Mouse (Mus musculus): Measurements from ENCODE around the gene Zmynd11. TPM values are rescaled to one million over a fixed set of nuclear protein-coding genes. Genes with fewer than 3 reads are reported as not detected.
A peak's percentile ranks its signal among the peaks of the same experiment; 100 is the strongest.
"Not testable (repeated sequence)": the region's sequence is repeated elsewhere in the genome, so short reads cannot be mapped to it uniquely, and the experiment has no call there.

The Zmynd11 gene
- polyA plus RNA-seq (2012; rRNA removed), result 304 and 338 TPM in 2 replicates

GRCm38 (mm10) chr13:9764646-9765536 lies at the start of gene Zmynd11:
Gene Zmynd11 (minus strand): TSS chr13:9765330.
- DNase-seq (ENCODE audit: extremely low spot score in 1 of 2, low spot score in 1 of 2), result peak in 1 of 2 experiments; percentile 37

- peak in 1 of 2 experiments; percentile 5 for DNase-seq (ENCODE audit: extremely low spot score in 1 of 2, low spot score in 1 of 2)
Observed at GRCm38 (mm10) chr13:9795889-9796631, 30.9 kb upstream of the Zmynd11 start.

GRCm38 (mm10) chr13:9786050-9786449 lies 20.9 kb upstream of the Zmynd11 start:
- no peak for DNase-seq (ENCODE audit: extremely low spot score in 1 of 2, low spot score in 1 of 2)

DNA sequence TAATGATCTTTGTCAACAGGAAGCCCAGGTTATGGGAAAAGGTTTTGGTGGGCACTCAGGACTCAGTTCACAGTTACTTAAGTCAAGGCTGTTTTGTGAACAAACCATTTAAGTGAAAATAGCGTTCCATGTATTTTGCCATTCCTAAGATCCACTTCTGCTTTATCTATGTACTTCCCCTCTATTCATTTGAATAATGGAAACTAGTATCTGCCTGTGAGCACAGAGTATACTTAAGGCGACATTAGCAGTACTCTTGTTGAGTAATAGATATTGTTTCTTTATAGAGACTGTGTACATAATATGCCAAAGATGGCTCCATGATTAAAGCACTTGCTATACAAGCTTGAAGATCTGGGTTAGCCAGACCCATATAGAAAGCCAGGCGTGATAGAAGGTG lies 18.6 kb upstream of the Zmynd11 start:
- no peak for DNase-seq (ENCODE audit: extremely low spot score in 1 of 2, low spot score in 1 of 2)

DNA sequence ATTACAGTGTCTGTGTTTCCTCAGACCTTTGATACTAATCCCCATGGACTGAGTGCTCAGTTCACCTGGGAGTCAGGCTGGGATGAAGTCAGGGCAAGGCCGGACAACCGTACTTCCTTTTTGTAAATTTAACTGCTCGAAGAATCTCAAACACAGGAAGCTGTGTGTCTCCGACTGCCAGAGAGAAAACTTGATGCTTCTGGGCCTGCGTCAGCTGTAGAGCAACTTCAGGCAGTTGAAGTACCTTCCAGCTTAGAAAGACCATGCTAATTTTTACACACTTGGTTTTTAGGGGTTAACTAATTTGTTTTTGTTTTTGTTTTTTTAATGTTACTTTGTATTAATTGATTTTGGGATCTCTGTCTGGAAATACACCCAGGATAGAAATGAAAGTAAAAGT lies 10.8 kb upstream of the Zmynd11 start:
- DNase-seq (ENCODE audit: extremely low spot score in 1 of 2, low spot score in 1 of 2), result no peak

DNA sequence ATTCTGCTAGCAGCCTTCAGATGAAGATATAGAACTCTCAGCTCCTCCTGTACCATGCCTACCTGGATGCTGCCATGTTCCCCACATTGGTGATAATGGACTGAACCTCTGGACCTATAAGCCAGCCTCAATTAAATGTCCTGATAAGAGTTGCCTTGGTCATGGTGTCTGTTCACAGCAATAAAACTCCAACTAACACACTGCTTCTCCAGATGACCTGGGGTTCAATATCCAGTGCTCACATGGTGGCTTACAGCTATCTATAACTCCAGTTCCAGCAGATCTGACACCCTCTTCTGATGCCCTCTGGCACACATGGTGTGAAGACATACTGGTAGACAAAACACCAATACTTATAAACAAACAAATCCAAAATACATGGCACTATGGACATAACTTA lies 8.9 kb upstream of the Zmynd11 start:
- DNase-seq (ENCODE audit: extremely low spot score in 1 of 2, low spot score in 1 of 2), result no peak

DNA sequence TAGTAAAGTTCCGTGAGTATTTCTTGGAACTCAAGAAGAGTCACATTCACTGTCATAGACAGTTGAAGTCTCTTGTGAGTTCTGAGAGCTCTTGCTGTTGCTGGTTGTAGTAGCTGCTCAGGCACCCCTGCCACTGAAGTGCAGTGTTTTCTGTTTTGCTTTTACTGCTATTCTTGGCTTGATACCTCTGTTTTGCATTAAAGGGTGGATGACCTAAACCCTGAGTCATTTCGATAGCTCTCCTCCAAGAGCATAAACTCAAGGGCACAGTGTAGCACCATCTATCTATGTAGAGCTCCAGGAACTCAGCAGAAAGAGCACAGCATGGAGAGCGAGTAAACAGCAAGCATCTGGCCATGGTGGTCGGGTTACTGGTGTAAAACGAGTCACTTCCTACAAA lies 2.1 kb upstream of the Zmynd11 start:
- DNase-seq (ENCODE audit: extremely low spot score in 1 of 2, low spot score in 1 of 2), result no peak

GRCm38 (mm10) chr13:9766497-9766896 lies 1.4 kb upstream of the Zmynd11 start:
- no peak for DNase-seq (ENCODE audit: extremely low spot score in 1 of 2, low spot score in 1 of 2)

GRCm38 (mm10) chr13:9765537-9765851 lies 364 bp upstream of the Zmynd11 start:
- no peak for DNase-seq (ENCODE audit: extremely low spot score in 1 of 2, low spot score in 1 of 2)

GRCm38 (mm10) chr13:9763828-9764645 lies 1.1 kb downstream of the Zmynd11 start:
- peak in 1 of 2 experiments; percentile 37 for DNase-seq (ENCODE audit: extremely low spot score in 1 of 2, low spot score in 1 of 2)

GRCm38 (mm10) chr13:9763100-9763827 lies 1.9 kb downstream of the Zmynd11 start:
- peak in 1 of 2 experiments; percentile 33 for DNase-seq (ENCODE audit: extremely low spot score in 1 of 2, low spot score in 1 of 2)

DNA sequence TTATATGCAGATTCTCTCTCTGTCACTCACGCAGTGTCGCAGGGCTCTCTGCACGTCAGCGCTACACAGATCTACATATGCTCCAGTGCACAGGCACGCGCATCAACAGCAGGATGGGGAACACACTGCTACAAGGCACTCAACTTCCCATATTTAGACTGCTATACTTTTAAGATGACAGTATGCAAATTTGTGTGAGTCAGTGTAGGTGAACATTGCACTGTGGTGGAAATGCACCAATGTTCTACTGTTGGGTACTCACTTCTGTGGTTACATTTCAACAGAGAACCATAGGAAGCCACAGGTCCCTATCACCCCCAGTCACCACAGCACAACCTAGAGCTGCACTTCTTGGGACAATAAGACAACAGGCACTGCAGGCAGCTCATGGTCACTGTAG lies 5.1 kb downstream of the Zmynd11 start:
- no peak for DNase-seq (ENCODE audit: extremely low spot score in 1 of 2, low spot score in 1 of 2)

DNA sequence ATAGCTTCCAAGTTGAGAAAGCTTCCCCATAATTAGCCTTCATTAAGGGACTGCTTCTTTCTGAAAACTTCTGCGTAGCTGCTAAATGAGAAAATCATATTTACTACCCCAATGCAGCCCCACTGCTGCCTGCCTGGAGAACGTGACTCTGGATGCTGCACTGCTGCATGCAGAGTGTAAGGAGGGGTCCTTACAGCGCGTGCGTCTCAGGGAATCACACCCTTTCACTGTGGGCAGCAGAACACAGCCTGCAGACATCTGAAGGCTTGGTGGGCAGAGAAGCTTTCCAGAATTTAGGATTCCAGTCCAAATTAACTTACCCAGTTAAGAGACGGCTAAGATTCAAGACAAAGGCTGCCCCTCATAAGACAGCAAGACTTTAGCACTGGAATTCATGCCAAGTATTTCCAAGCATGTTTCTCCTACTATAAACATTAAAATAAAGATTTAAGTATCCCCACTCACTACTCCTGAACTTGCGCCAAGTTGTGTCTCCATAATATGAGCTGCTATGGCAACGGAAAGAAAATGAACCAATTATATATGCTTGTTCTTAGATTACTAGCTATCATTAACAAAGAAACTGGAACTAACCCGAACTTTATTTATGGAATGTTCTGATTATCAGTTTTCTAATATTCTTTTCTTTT lies 7.2 kb downstream of the Zmynd11 start:
- DNase-seq (ENCODE audit: extremely low spot score in 1 of 2, low spot score in 1 of 2), result no peak

- DNase-seq (ENCODE audit: extremely low spot score in 1 of 2, low spot score in 1 of 2), result no peak
Observed at GRCm38 (mm10) chr13:9753706-9754105, 11.4 kb downstream of the Zmynd11 start.

GRCm38 (mm10) chr13:9750320-9750719 lies 14.8 kb downstream of the Zmynd11 start:
- DNase-seq (ENCODE audit: extremely low spot score in 1 of 2, low spot score in 1 of 2), result no peak

DNA sequence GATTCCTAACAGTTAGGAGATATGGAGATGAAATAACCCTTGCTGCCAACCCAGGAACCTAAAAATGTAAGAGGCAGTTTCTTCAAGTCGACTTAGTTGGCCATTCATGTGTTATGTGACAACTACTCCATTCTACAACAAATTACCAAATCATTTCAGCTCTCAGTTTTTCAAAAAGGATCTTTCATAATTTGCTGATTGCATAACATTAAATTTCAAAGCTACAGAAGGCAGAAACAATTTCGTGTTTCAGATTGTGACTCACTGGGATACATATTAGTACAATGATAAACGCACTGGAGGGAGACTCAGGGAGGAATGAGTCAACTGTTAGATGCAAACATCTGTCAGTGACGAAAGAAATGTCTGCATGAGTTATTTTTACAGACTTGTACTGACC lies 15.3 kb downstream of the Zmynd11 start:
- DNase-seq (ENCODE audit: extremely low spot score in 1 of 2, low spot score in 1 of 2), result no peak

DNA sequence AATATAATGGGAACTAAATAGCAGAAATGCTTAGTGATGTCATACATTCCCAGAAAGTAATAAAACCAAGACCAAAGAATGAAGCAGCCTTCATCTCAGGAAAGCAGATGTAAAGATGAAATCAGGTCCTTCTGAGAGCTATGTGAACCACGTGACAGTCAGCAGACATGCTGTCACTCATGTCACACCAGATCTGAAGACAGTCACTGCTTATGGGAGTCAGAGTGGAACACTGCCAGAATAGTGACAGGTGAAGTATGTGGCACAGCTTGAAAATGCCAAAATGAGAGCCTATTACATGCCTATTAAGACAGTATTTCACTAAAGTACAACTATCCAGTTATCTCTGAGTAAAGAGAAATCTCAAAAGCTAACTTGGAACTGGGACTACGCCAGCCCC lies 26.9 kb downstream of the Zmynd11 start:
- DNase-seq (ENCODE audit: extremely low spot score in 1 of 2, low spot score in 1 of 2), result no peak

DNA sequence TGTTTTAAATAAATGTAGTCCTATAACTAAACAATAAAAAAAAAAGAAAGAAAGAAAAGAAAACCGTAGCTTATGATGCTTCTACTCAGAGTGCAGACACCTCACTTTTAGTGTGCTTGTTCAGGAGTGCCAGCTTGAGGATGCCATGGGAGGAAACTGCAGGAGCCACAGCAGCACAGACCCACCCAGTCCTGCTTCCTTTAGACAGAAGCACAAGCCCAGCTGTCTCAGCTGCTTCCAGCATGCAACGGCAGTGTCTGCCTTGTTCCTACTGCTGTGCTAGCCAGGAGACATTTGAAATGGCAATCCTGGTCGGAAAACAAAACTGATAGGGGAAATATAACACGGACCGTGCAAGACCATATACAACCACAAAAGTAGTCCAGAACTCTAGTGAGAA lies 28.1 kb downstream of the Zmynd11 start:
- DNase-seq (ENCODE audit: extremely low spot score in 1 of 2, low spot score in 1 of 2), result no peak

- DNase-seq (ENCODE audit: extremely low spot score in 1 of 2, low spot score in 1 of 2), result not testable (repeated sequence)
Observed at GRCm38 (mm10) chr13:9732262-9732661, 32.9 kb downstream of the Zmynd11 start.

- DNase-seq (ENCODE audit: extremely low spot score in 1 of 2, low spot score in 1 of 2), result no peak
Observed at GRCm38 (mm10) chr13:9729073-9729472, 36.1 kb downstream of the Zmynd11 start.

All from frontal cortex, adult 2 months (tissue).